ENCODE assay signal across 13 mouse cellular contexts in genomic region chr2:71531124-71531590, GRCm38 (mm10). TPM values are rescaled to one million over a fixed set of nuclear protein-coding genes. Genes with fewer than 3 reads are reported as not detected.
A peak's percentile ranks its signal among the peaks of the same experiment; 100 is the strongest.
DNase-seq lines count a peak whose midpoint lies in the region; ATAC-seq and TF ChIP-seq lines count a peak whose summit lies in the region.
"Had no signal": no experiment of that assay in that cellular context is flagged by ENCODE, and none has a peak within 500 bp of the region (broad histone marks: within the 10 kb centered on the region; RNA-seq: fewer than 3 reads in every experiment).

No protein-coding gene starts in this region.

- H3K4me2 ChIP-seq in hindbrain, embryonic 11.5 days (replicated peaks; ENCODE audit: low read depth, low read length): no peak overlapping the region
- no peak overlapping the region for H3K4me2 ChIP-seq in hindbrain, embryonic 14.5 days (replicated peaks)
- H3K4me2 ChIP-seq in forebrain, embryonic 13.5 days: peak overlapping the region; percentile 77
- H3K4me2 ChIP-seq in midbrain, embryonic 12.5 days (replicated peaks): peak overlapping the region; percentile 2; the same call in 1 of the 2 replicates
- H3K4me2 ChIP-seq: kidney, embryonic 15.5 days had no signal

- peak overlapping the region; percentile 12; the same call in 1 of the 2 replicates for H3K4me3 ChIP-seq in hindbrain, embryonic 11.5 days (ENCODE audit: low read depth, low read length)
- H3K4me3 ChIP-seq in hindbrain, embryonic 14.5 days (replicated peaks; ENCODE audit: low read length): no peak overlapping the region
- no peak overlapping the region for H3K4me3 ChIP-seq in bone marrow macrophage, adult 2 months (ENCODE audit: insufficient read depth, low read length)
- H3K4me3 ChIP-seq in forebrain, embryonic 13.5 days: peak overlapping the region; percentile 60
- peak overlapping the region; percentile 46 for H3K4me3 ChIP-seq in midbrain, embryonic 12.5 days
- H3K4me3 ChIP-seq: heart, adult 2 months had no signal

- no peak for ATAC-seq in hindbrain, embryonic 11.5 days (ENCODE audit: low FRiP score)
- ATAC-seq in hindbrain, embryonic 14.5 days (ENCODE audit: low FRiP score): no peak
- ATAC-seq in forebrain, embryonic 13.5 days: no peak
- ATAC-seq in midbrain, embryonic 12.5 days (ENCODE audit: low FRiP score, low read depth): no peak

- TF ChIP-seq CTCF in bone marrow macrophage, adult 2 months (IDR thresholded peaks at IDR 0.05; ENCODE audit: low read depth, low read length): 0 out of 2 replicates have a peak, but pooled peaks have one; percentile 8

- no peak overlapping the region for H3K27ac ChIP-seq in hindbrain, embryonic 11.5 days (ENCODE audit: low read depth, low read length)
- no peak overlapping the region for H3K27ac ChIP-seq in hindbrain, embryonic 14.5 days
- H3K27ac ChIP-seq in bone marrow macrophage, adult 2 months (ENCODE audit: insufficient read depth, low read depth, low read length): no peak overlapping the region
- H3K27ac ChIP-seq in forebrain, embryonic 13.5 days: peak overlapping the region; percentile 98
- H3K27ac ChIP-seq in midbrain, embryonic 12.5 days (replicated peaks): peak overlapping the region; percentile 39; the same call in 1 of the 2 replicates
- H3K27ac ChIP-seq: heart, adult 2 months; kidney, embryonic 15.5 days; macrophage had no signal

- peaks cover 6% of the 10 kb centered on the region for H3K4me1 ChIP-seq in hindbrain, embryonic 11.5 days (replicated peaks; ENCODE audit: control insufficient read depth, insufficient read depth, low read length)
- 0 out of 2 replicates have a peak, but pooled peaks cover 10% of the 10 kb centered on the region for H3K4me1 ChIP-seq in hindbrain, embryonic 14.5 days (replicated peaks; ENCODE audit: control insufficient read depth, insufficient read depth, low read length)
- H3K4me1 ChIP-seq in bone marrow macrophage, adult 2 months (ENCODE audit: control insufficient read depth, insufficient read depth, low read length): 0 out of 2 replicates have a peak, but pooled peaks cover 4% of the 10 kb centered on the region
- H3K4me1 ChIP-seq in forebrain, embryonic 13.5 days: peaks cover 31% of the 10 kb centered on the region
- peaks cover 28% of the 10 kb centered on the region for H3K4me1 ChIP-seq in midbrain, embryonic 12.5 days

- no peaks in the 10 kb centered on the region for H3K36me3 ChIP-seq in hindbrain, embryonic 11.5 days (ENCODE audit: control insufficient read depth, insufficient read depth, low read length)
- H3K36me3 ChIP-seq in hindbrain, embryonic 14.5 days (replicated peaks; ENCODE audit: control insufficient read depth, insufficient read depth): no peaks in the 10 kb centered on the region
- H3K36me3 ChIP-seq in forebrain, embryonic 13.5 days (ENCODE audit: poor library complexity, severe bottlenecking): no peaks in the 10 kb centered on the region
- H3K36me3 ChIP-seq in midbrain, embryonic 12.5 days: no peaks in the 10 kb centered on the region
- H3K36me3 ChIP-seq: kidney, embryonic 15.5 days had no signal

- TF ChIP-seq POLR2A in bone marrow macrophage, adult 2 months (IDR thresholded peaks at IDR 0.05; ENCODE audit: borderline replicate concordance, low read depth, low read length): no peak

- H3K9ac ChIP-seq in hindbrain, embryonic 11.5 days (ENCODE audit: low read depth, low read length): no peak overlapping the region
- no peak overlapping the region for H3K9ac ChIP-seq in hindbrain, embryonic 14.5 days
- peak overlapping the region; percentile 87 for H3K9ac ChIP-seq in forebrain, embryonic 13.5 days
- no peak overlapping the region for H3K9ac ChIP-seq in midbrain, embryonic 12.5 days (replicated peaks)
- H3K9ac ChIP-seq: kidney, embryonic 15.5 days had no signal

- DNase-seq in hindbrain, embryonic 11.5 days (ENCODE audit: low spot score): peak; percentile 56
- DNase-seq in hindbrain, embryonic 14.5 days (ENCODE audit: low spot score): no peak
- DNase-seq in right cerebral cortex, adult 2 months (ENCODE audit: low spot score in 2 of 2): no peak
- no peak for DNase-seq in kidney, postnatal 25 days
- DNase-seq in kidney, postnatal 36 days: no peak
- DNase-seq: heart, adult 2 months; thymus, postnatal 14 days had no signal

- H3K27me3 ChIP-seq in hindbrain, embryonic 11.5 days (ENCODE audit: control insufficient read depth, insufficient read depth, low read length): peaks cover 92% of the 10 kb centered on the region
- H3K27me3 ChIP-seq in hindbrain, embryonic 14.5 days (ENCODE audit: control insufficient read depth, insufficient read depth, low read length): peaks cover 93% of the 10 kb centered on the region
- H3K27me3 ChIP-seq in forebrain, embryonic 13.5 days: peaks cover 92% of the 10 kb centered on the region
- H3K27me3 ChIP-seq in midbrain, embryonic 12.5 days: peaks cover 96% of the 10 kb centered on the region
- H3K27me3 ChIP-seq: CH12.LX had no signal

- WGBS in hindbrain, embryonic 11.5 days: 3% methylated on average over 12 of the region's 12 CpGs
- WGBS in hindbrain, embryonic 14.5 days: 1% methylated on average over 12 of the region's 12 CpGs
- 3% methylated on average over 12 of the region's 12 CpGs for WGBS in forebrain, embryonic 13.5 days
- WGBS in midbrain, embryonic 12.5 days: 0% methylated on average over 12 of the region's 12 CpGs

- no peaks in the 10 kb centered on the region for H3K9me3 ChIP-seq in hindbrain, embryonic 11.5 days (ENCODE audit: control insufficient read depth, low read length)
- H3K9me3 ChIP-seq in hindbrain, embryonic 14.5 days (ENCODE audit: control insufficient read depth, low read length): no peaks in the 10 kb centered on the region
- H3K9me3 ChIP-seq in forebrain, embryonic 13.5 days (replicated peaks): no peaks in the 10 kb centered on the region
- H3K9me3 ChIP-seq in midbrain, embryonic 12.5 days: no peaks in the 10 kb centered on the region
- H3K9me3 ChIP-seq: kidney, embryonic 15.5 days had no signal

RNA-seq across cellular contexts. Expression of gene Dlx1, which starts 3.2 kb away (rescaled TPM):
- 1.6 and 2.1 TPM in 2 replicates for polyA plus RNA-seq in hindbrain, embryonic 11.5 days (2014; fragmentation: Nextera tagmentation; extraction: Ambion mirVana)
- 0.52 TPM in 1 of 2 replicates, not detected in the other for polyA plus RNA-seq in hindbrain, embryonic 14.5 days (2014; fragmentation: Nextera tagmentation; extraction: Ambion mirVana)
- not detected in 2 replicates for polyA plus RNA-seq in bone marrow macrophage, adult 2 months (2012; ENCODE audit: insufficient read depth, insufficient read length, missing spikeins)
- 278 and 287 TPM in 2 replicates for polyA plus RNA-seq in forebrain, embryonic 13.5 days (2015; fragmentation: Nextera tagmentation; extraction: Ambion mirVana)
- polyA plus RNA-seq in midbrain, embryonic 12.5 days (2016; fragmentation: Nextera tagmentation; extraction: Ambion mirVana): 37.2 and 59.9 TPM in 2 replicates
- polyA plus RNA-seq: macrophage had no signal

RNA-seq across cellular contexts. Expression of gene Dlx2, which starts 15.4 kb away (rescaled TPM):
- 1.9 and 2.2 TPM in 2 replicates for polyA plus RNA-seq in hindbrain, embryonic 11.5 days (2014; fragmentation: Nextera tagmentation; extraction: Ambion mirVana)
- 0.23 and 0.28 TPM in 2 replicates for polyA plus RNA-seq in hindbrain, embryonic 14.5 days (2014; fragmentation: Nextera tagmentation; extraction: Ambion mirVana)
- not detected in 2 replicates for polyA plus RNA-seq in bone marrow macrophage, adult 2 months (2012; ENCODE audit: insufficient read depth, insufficient read length, missing spikeins)
- polyA plus RNA-seq in forebrain, embryonic 13.5 days (2015; fragmentation: Nextera tagmentation; extraction: Ambion mirVana): 71.0 and 83.2 TPM in 2 replicates
- 15.8 and 21.5 TPM in 2 replicates for polyA plus RNA-seq in midbrain, embryonic 12.5 days (2016; fragmentation: Nextera tagmentation; extraction: Ambion mirVana)
- polyA plus RNA-seq: heart, adult 2 months; macrophage had no signal

Comparison
In these comparisons a context has a peak if more than half of its experiments do, and no peak if none do; other contexts are left out.
1. H3K4me3 ChIP-seq: peak in hindbrain, embryonic 11.5 days (single experiment), forebrain, embryonic 13.5 days (single experiment) and midbrain, embryonic 12.5 days (single experiment); none in hindbrain, embryonic 14.5 days (single experiment) and bone marrow macrophage, adult 2 months (single experiment).
2. H3K27ac ChIP-seq: peak in forebrain, embryonic 13.5 days (single experiment) and midbrain, embryonic 12.5 days (single experiment); none in hindbrain, embryonic 11.5 days (single experiment), hindbrain, embryonic 14.5 days (single experiment) and bone marrow macrophage, adult 2 months (single experiment).
3. H3K4me2 ChIP-seq: peak in forebrain, embryonic 13.5 days (single experiment) and midbrain, embryonic 12.5 days (single experiment); none in hindbrain, embryonic 11.5 days (single experiment) and hindbrain, embryonic 14.5 days (single experiment).
4. RNA of gene Dlx1, which starts 3.2 kb away (polyA plus RNA-seq): 278 to 287 TPM in forebrain, embryonic 13.5 days and 37.2 to 59.9 TPM in midbrain, embryonic 12.5 days; 1.6 to 2.1 TPM in hindbrain, embryonic 11.5 days, 0.52 TPM in hindbrain, embryonic 14.5 days and not detected in bone marrow macrophage, adult 2 months; every median in the first group is over 10 times any median in the second.